Mouse (Mus musculus): ENCODE results near the gene Sf3b5.

DNA sequence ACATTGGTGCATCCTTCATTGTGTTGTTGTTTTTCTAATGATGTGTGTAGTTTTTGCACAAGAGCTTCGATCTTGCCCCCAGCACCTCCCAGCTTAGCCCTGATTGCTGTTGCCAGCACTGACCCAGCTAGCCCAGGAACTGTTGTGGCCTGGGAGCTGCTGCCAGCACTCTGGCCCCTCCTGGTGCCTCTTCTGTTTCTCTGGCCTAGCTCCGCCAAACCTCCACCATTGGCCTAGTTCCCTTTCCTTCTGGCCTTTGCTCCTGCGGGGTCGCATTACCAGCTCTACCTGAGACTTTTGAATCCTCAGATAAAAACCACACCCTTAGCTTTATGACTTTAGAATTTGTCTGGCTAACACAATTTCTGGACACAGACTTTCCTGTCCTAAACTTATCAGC is 17.0 kb downstream of the Sf3b5 start:
- TF ChIP-seq CTCF (IDR thresholded peaks at IDR 0.05; ENCODE audit: control insufficient read depth, insufficient read depth, insufficient read length) (no peak), USF1 (IDR thresholded peaks at IDR 0.05; ENCODE audit: low read depth) (no peak), MYOD1 (IDR thresholded peaks at IDR 0.05; ENCODE audit: control insufficient read depth, insufficient read length, low read depth) (no peak), MAX (IDR thresholded peaks at IDR 0.05) (no peak)
